Mouse (Mus musculus) liver, postnatal 0 days (tissue): ENCODE data around the gene Cdc14a.

ENCODE experiments used
- CTCF ChIP-seq: sonication (generic); IDR thresholded peaks from 2 replicates; pipeline ENCODE4 v1.5.1; 2016; ENCODE audit warnings: antibody characterized with exemption, low read depth
- EP300 ChIP-seq: IDR thresholded peaks from 2 replicates; pipeline ENCODE4 v1.6.1; 2016; ENCODE audit warnings: antibody characterized with exemption, low read depth, mild to moderate bottlenecking

GRCm38 (mm10) chr3:116311838-116312237 is 112.0 kb downstream of the Cdc14a start:
- TF ChIP-seq CTCF (no peak), EP300 (no peak)
